Comparison of ENCODE assay signal across 11 mouse cellular contexts in genomic region chr1:132851771-132852170, GRCm38 (mm10). TPM values are rescaled to one million over a fixed set of nuclear protein-coding genes. Genes with fewer than 3 reads are reported as not detected.
DNase-seq lines count a peak whose midpoint lies in the region; ATAC-seq and TF ChIP-seq lines count a peak whose summit lies in the region.
"Had no signal": no experiment of that assay in that cellular context is flagged by ENCODE, and none has a peak within 500 bp of the region (broad histone marks: within the 10 kb centered on the region; RNA-seq: fewer than 3 reads in every experiment).

No protein-coding gene starts in this region.

- no peak overlapping the region for H3K9ac ChIP-seq in forebrain, postnatal 0 days
- no peak overlapping the region for H3K9ac ChIP-seq in forebrain, embryonic 13.5 days
- no peak overlapping the region for H3K9ac ChIP-seq in heart, postnatal 0 days (replicated peaks; ENCODE audit: low read depth, low read length)
- H3K9ac ChIP-seq in intestine, postnatal 0 days (ENCODE audit: low read depth, low read length): no peak overlapping the region
- H3K9ac ChIP-seq: embryonic facial prominence, embryonic 13.5 days; neural tube, embryonic 13.5 days had no signal

- TF ChIP-seq POLR2A in testis, adult 2 months (IDR thresholded peaks at IDR 0.05; ENCODE audit: control insufficient read depth, low read depth, low read length): no peak

- no peak overlapping the region for H3K4me2 ChIP-seq in forebrain, postnatal 0 days (ENCODE audit: low read depth)
- no peak overlapping the region for H3K4me2 ChIP-seq in forebrain, embryonic 13.5 days
- no peak overlapping the region for H3K4me2 ChIP-seq in heart, postnatal 0 days (ENCODE audit: low read depth, low read length)
- no peak overlapping the region for H3K4me2 ChIP-seq in intestine, postnatal 0 days (replicated peaks; ENCODE audit: low read depth)
- H3K4me2 ChIP-seq: embryonic facial prominence, embryonic 13.5 days; neural tube, embryonic 13.5 days had no signal

- 25% methylated on average over 4 of the region's 4 CpGs for WGBS in forebrain, postnatal 0 days
- WGBS in forebrain, embryonic 13.5 days: 41% methylated on average over 4 of the region's 4 CpGs
- 28% methylated on average over 4 of the region's 4 CpGs for WGBS in heart, postnatal 0 days
- WGBS in intestine, postnatal 0 days: 44% methylated on average over 4 of the region's 4 CpGs

- no peak overlapping the region for H3K4me3 ChIP-seq in forebrain, postnatal 0 days (ENCODE audit: low read depth, low read length)
- no peak overlapping the region for H3K4me3 ChIP-seq in forebrain, embryonic 13.5 days
- peak overlapping the region; percentile 17 for H3K4me3 ChIP-seq in testis, adult 2 months (ENCODE audit: control insufficient read depth, low read depth, low read length)
- no peak overlapping the region for H3K4me3 ChIP-seq in heart, postnatal 0 days (ENCODE audit: low read depth, low read length)
- no peak overlapping the region for H3K4me3 ChIP-seq in intestine, postnatal 0 days (ENCODE audit: low read depth, low read length)
- H3K4me3 ChIP-seq: embryonic facial prominence, embryonic 13.5 days; layer of hippocampus, adult 2 months; neural tube, embryonic 13.5 days had no signal

- no peaks in the 10 kb centered on the region for H3K36me3 ChIP-seq in forebrain, postnatal 0 days (ENCODE audit: insufficient read depth)
- no peaks in the 10 kb centered on the region for H3K36me3 ChIP-seq in forebrain, embryonic 13.5 days (ENCODE audit: poor library complexity, severe bottlenecking)
- no peaks in the 10 kb centered on the region for H3K36me3 ChIP-seq in testis, adult 2 months (ENCODE audit: control insufficient read depth, insufficient read depth, low read length)
- no peaks in the 10 kb centered on the region for H3K36me3 ChIP-seq in heart, postnatal 0 days (replicated peaks; ENCODE audit: control insufficient read depth, insufficient read depth, low read length)
- no peaks in the 10 kb centered on the region for H3K36me3 ChIP-seq in intestine, postnatal 0 days (ENCODE audit: control insufficient read depth, insufficient read depth)
- H3K36me3 ChIP-seq: embryonic facial prominence, embryonic 13.5 days; neural tube, embryonic 13.5 days had no signal

- H3K27me3 ChIP-seq in forebrain, postnatal 0 days (ENCODE audit: insufficient read depth, low read length): no peaks in the 10 kb centered on the region
- no peaks in the 10 kb centered on the region for H3K27me3 ChIP-seq in forebrain, embryonic 13.5 days
- no peaks in the 10 kb centered on the region for H3K27me3 ChIP-seq in testis, adult 2 months (ENCODE audit: control insufficient read depth, insufficient read depth, low read length)
- H3K27me3 ChIP-seq in heart, postnatal 0 days (ENCODE audit: control insufficient read depth, insufficient read depth, low read length): no peaks in the 10 kb centered on the region
- no peaks in the 10 kb centered on the region for H3K27me3 ChIP-seq in intestine, postnatal 0 days (replicated peaks; ENCODE audit: control insufficient read depth, insufficient read depth, low read length)
- H3K27me3 ChIP-seq: neural tube, embryonic 13.5 days had no signal

- TF ChIP-seq CTCF in forebrain, postnatal 0 days (IDR thresholded peaks at IDR 0.05; ENCODE audit: low read depth): no peak
- TF ChIP-seq CTCF in testis, adult 2 months (IDR thresholded peaks at IDR 0.05; ENCODE audit: control insufficient read depth, insufficient read depth, insufficient replicate concordance, low read depth, low read length): no peak
- TF ChIP-seq CTCF in heart, postnatal 0 days (IDR thresholded peaks at IDR 0.05; ENCODE audit: low read depth): no peak
- no peak for TF ChIP-seq CTCF in intestine, postnatal 0 days (IDR thresholded peaks at IDR 0.05; ENCODE audit: low read depth)

- peak; percentile 60 for ATAC-seq in forebrain, postnatal 0 days
- ATAC-seq in forebrain, embryonic 13.5 days: no peak; the same call in 1 of the 2 replicates
- peak; percentile 88 for ATAC-seq in heart, postnatal 0 days (ENCODE audit: insufficient read depth, low read depth)
- ATAC-seq in intestine, postnatal 0 days: no peak

- peaks cover 12% of the 10 kb centered on the region for H3K4me1 ChIP-seq in forebrain, postnatal 0 days (ENCODE audit: insufficient read depth)
- peaks cover 22% of the 10 kb centered on the region for H3K4me1 ChIP-seq in forebrain, embryonic 13.5 days
- peaks cover 6% of the 10 kb centered on the region for H3K4me1 ChIP-seq in testis, adult 2 months (ENCODE audit: control insufficient read depth, insufficient read depth, low read length)
- peaks cover 31% of the 10 kb centered on the region for H3K4me1 ChIP-seq in heart, postnatal 0 days (ENCODE audit: control insufficient read depth, insufficient read depth)
- no peaks in the 10 kb centered on the region for H3K4me1 ChIP-seq in intestine, postnatal 0 days (replicated peaks; ENCODE audit: control insufficient read depth, insufficient read depth, low read length)

- no peak for TF ChIP-seq EP300 in heart, postnatal 0 days (IDR thresholded peaks at IDR 0.05; ENCODE audit: low read depth)

- DNase-seq in forebrain, postnatal 0 days: peak; percentile 41
- DNase-seq in testis, postnatal 14 days (ENCODE audit: low spot score): no peak
- DNase-seq in heart, postnatal 0 days (ENCODE audit: low spot score): peak; percentile 64
- DNase-seq in yolk sac, embryonic 10.5 days (ENCODE audit: low spot score): no peak
- DNase-seq in cerebellum, adult 11 months: no peak

- H3K9me3 ChIP-seq in forebrain, postnatal 0 days (ENCODE audit: low read length): no peaks in the 10 kb centered on the region
- 0 out of 2 replicates have a peak, but pooled peaks cover 6% of the 10 kb centered on the region for H3K9me3 ChIP-seq in forebrain, embryonic 13.5 days (replicated peaks)
- H3K9me3 ChIP-seq in heart, postnatal 0 days (replicated peaks; ENCODE audit: control insufficient read depth, low read length): 0 out of 2 replicates have a peak, but pooled peaks cover 5% of the 10 kb centered on the region
- H3K9me3 ChIP-seq in intestine, postnatal 0 days (ENCODE audit: control insufficient read depth): no peaks in the 10 kb centered on the region

- H3K27ac ChIP-seq in forebrain, postnatal 0 days (ENCODE audit: low read depth, low read length): 0 out of 2 replicates have a peak overlapping the region, but pooled peaks have one; percentile 22
- no peak overlapping the region for H3K27ac ChIP-seq in forebrain, embryonic 13.5 days
- no peak overlapping the region for H3K27ac ChIP-seq in testis, adult 2 months (ENCODE audit: control insufficient read depth, insufficient read depth, low read depth, low read length)
- peak overlapping the region; percentile 82 for H3K27ac ChIP-seq in heart, postnatal 0 days (ENCODE audit: low read depth)
- H3K27ac ChIP-seq in intestine, postnatal 0 days (ENCODE audit: low read depth, low read length): no peak overlapping the region
- H3K27ac ChIP-seq: embryonic facial prominence, embryonic 13.5 days; layer of hippocampus, adult 2 months; neural tube, embryonic 13.5 days had no signal

RNA-seq across cellular contexts. Expression of gene Lrrn2, which starts 28.3 kb away (rescaled TPM):
- total RNA-seq in forebrain, postnatal 0 days (2014; rRNA removed): 31.6 and 44.6 TPM in 2 replicates
- polyA plus RNA-seq in forebrain, postnatal 0 days (2015; fragmentation: Nextera tagmentation; extraction: Ambion mirVana): 76.8 and 90.9 TPM in 2 replicates
- 22.2 and 25.6 TPM in 2 replicates for polyA plus RNA-seq in forebrain, embryonic 13.5 days (2015; fragmentation: Nextera tagmentation; extraction: Ambion mirVana)
- 0.49 and 0.66 TPM in 2 replicates for polyA plus RNA-seq in testis, adult 2 months (2012; rRNA removed)
- 5.0 and 5.1 TPM in 2 replicates for total RNA-seq in heart, postnatal 0 days (2014; rRNA removed; ENCODE audit: low replicate concordance)
- 6.7 and 7.0 TPM in 2 replicates for polyA plus RNA-seq in heart, postnatal 0 days (2015; fragmentation: Nextera tagmentation; extraction: Ambion mirVana)
- 2.3 and 2.4 TPM in 2 replicates for polyA plus RNA-seq in intestine, postnatal 0 days (2015; fragmentation: Nextera tagmentation; extraction: Ambion mirVana)

Comparison
In these comparisons a context has a peak if more than half of its experiments do, and no peak if none do; other contexts are left out.
1. ATAC-seq: peak in forebrain, postnatal 0 days (single experiment) and heart, postnatal 0 days (single experiment); none in forebrain, embryonic 13.5 days (single experiment) and intestine, postnatal 0 days (single experiment).
2. H3K27ac ChIP-seq: peak in forebrain, postnatal 0 days (single experiment) and heart, postnatal 0 days (single experiment); none in forebrain, embryonic 13.5 days (single experiment), testis, adult 2 months (single experiment) and intestine, postnatal 0 days (single experiment).
3. DNase-seq: peak in forebrain, postnatal 0 days (single experiment) and heart, postnatal 0 days (single experiment); none in testis, postnatal 14 days (single experiment), yolk sac, embryonic 10.5 days (single experiment) and cerebellum, adult 11 months (single experiment).